Mouse (Mus musculus) neural tube, embryonic 12.5 days (tissue): ENCODE data around the gene Krt88. TPM values are rescaled to one million over a fixed set of nuclear protein-coding genes. Genes with fewer than 3 reads are reported as not detected.

Source experiments
- ATAC-seq: fragments of 200-750 bp; cut with Nextera tagmentation; 2 replicates; pipeline ENCODE4 v1.8.0; 2017; ENCODE audit warnings: low read depth, mild to moderate bottlenecking, moderate TSS enrichment, moderate library complexity; ENCODE audit not compliant: low FRiP score
- H3K27ac ChIP-seq: fragments of 300-500 bp; sonication (generic); 2 replicates; pipeline ENCODE4 v1.5.1; 2016
- H3K27me3 ChIP-seq: fragments of 300-500 bp; sonication (generic); replicated peaks from 2 replicates; pipeline ENCODE4 v1.6.1; 2016; ENCODE audit warnings: mild to moderate bottlenecking
- H3K36me3 ChIP-seq: fragments of 300-500 bp; sonication (generic); 2 replicates; pipeline ENCODE4 v1.6.1; 2016; ENCODE audit warnings: mild to moderate bottlenecking
- H3K4me1 ChIP-seq: fragments of 300-500 bp; sonication (generic); 2 replicates; pipeline ENCODE4 v1.6.1; 2016
- H3K4me2 ChIP-seq: fragments of 300-500 bp; sonication (generic); replicated peaks from 2 replicates; pipeline ENCODE4 v1.6.1; 2016; ENCODE audit warnings: mild to moderate bottlenecking
- H3K4me3 ChIP-seq: fragments of 300-500 bp; sonication (generic); 2 replicates; pipeline ENCODE4 v1.5.1; 2016
- H3K9ac ChIP-seq: fragments of 300-500 bp; sonication (generic); 2 replicates; pipeline ENCODE4 v1.6.1; 2016; ENCODE audit warnings: mild to moderate bottlenecking
- H3K9me3 ChIP-seq: fragments of 300-500 bp; sonication (generic); 2 replicates; pipeline ENCODE4 v1.6.1; 2016; ENCODE audit warnings: mild to moderate bottlenecking
- WGBS: fragments of 180-500 bp; shearing (Covaris S2); methylation state at CpG from one replicate; pipeline ENCODE4 v1.1.7; 2016; 5-methylcytosine and 5-hydroxymethylcytosine counted together
- polyA plus RNA-seq: library from polyadenylated mRNA; unstranded; fragments of >200 nt; fragmentation: Nextera tagmentation; extraction: Ambion mirVana; gene quantifications from 2 replicates; pipeline ENCODE4 v1.2.1, GENCODE M21; 2016

Gene Krt88
- polyA plus RNA-seq, 1 experiment from 2014 or later = not detected

DNA sequence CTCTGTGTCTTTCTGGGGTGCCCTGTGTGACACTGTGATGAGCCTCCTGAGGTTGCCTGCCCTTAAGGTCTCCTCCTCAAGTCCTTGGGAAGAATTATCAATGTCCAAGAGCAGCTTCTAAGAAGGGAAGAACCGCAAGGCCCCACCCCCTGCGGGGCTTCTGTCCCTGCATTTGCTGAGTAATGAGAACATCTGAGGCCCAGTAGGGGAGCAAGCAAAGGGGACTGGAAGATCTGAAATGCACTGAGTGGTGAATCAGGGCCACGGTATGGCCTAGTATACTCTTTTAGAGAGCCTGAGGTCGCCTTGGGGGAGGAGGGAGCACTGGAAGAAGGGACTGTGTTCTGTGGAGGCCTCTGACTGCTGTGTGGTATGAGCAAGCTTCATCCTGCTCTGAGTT is 34.5 kb downstream of the Krt88 start:
- Histone ChIP-seq H3K4me1 (peaks cover 9% of the 10 kb centered on the region), H3K4me2 (no peak overlapping the region), H3K27ac (no peak overlapping the region), H3K9me3 (no peaks in the 10 kb centered on the region), H3K4me3 (no peak overlapping the region), H3K27me3 (peaks cover 6% of the 10 kb centered on the region; the same call in 1 of the 2 replicates), H3K9ac (no peak overlapping the region), H3K36me3 (no peaks in the 10 kb centered on the region)
- WGBS = 41% methylated on average over 4 of the region's 4 CpGs
- no peak for ATAC-seq

DNA sequence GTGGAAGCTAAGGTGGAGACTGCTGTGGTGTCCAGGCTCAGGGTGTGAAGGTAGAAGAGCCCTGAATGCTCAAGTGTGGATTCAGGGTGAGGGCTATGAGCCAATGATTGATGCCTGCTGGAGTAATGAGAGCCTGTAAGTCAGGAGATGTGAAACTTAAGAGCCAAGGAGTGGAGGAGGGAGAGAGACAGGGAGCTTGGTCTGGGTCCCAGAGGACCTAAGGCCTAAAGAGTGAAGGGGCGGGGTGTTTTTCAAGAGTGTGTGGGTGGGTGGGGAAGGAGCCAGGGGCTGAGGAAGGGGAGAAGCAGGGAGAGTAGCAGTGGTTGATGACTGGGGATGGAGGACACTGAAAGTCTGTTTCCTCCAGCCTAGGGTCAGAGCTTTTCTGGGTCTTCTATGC is 36.1 kb downstream of the Krt88 start:
- Histone ChIP-seq H3K36me3 (no peaks in the 10 kb centered on the region), H3K9ac (no peak overlapping the region), H3K4me2 (no peak overlapping the region), H3K27ac (no peak overlapping the region), H3K4me1 (peaks cover 9% of the 10 kb centered on the region), H3K4me3 (no peak overlapping the region), H3K9me3 (no peaks in the 10 kb centered on the region), H3K27me3 (no peaks in the 10 kb centered on the region; the same call in 1 of the 2 replicates)
- ATAC-seq = no peak
- 68% methylated on average over 1 of the region's 1 CpGs for WGBS

DNA sequence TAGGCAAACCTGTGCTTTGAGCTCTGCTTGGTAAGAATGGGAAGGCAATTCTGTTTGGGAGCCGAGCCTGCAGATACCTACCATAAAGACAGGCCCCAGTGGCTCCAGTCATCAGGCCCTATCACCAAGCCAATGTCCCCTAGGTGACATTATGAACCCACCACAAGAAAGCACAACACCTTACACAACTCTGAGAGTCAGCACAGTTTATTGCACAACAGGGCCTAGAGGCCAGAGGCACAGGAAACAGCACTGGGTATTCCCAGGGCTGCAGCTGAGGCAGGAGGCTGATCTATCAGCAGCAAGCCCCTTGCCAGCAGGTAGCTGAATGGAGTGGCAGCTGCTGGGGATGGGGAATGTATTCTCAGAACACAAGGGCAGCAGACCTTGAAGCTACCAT is 37.4 kb downstream of the Krt88 start:
- H3K27ac ChIP-seq = no peak overlapping the region
- no peaks in the 10 kb centered on the region for H3K36me3 ChIP-seq
- no peak overlapping the region for H3K9ac ChIP-seq
- no peak overlapping the region for H3K4me3 ChIP-seq
- H3K27me3 ChIP-seq = no peaks in the 10 kb centered on the region
- H3K4me2 ChIP-seq = no peak overlapping the region
- WGBS = 60% methylated on average over 1 of the region's 1 CpGs
- ATAC-seq = no peak
- H3K4me1 ChIP-seq = no peaks in the 10 kb centered on the region
- H3K9me3 ChIP-seq = no peaks in the 10 kb centered on the region

DNA sequence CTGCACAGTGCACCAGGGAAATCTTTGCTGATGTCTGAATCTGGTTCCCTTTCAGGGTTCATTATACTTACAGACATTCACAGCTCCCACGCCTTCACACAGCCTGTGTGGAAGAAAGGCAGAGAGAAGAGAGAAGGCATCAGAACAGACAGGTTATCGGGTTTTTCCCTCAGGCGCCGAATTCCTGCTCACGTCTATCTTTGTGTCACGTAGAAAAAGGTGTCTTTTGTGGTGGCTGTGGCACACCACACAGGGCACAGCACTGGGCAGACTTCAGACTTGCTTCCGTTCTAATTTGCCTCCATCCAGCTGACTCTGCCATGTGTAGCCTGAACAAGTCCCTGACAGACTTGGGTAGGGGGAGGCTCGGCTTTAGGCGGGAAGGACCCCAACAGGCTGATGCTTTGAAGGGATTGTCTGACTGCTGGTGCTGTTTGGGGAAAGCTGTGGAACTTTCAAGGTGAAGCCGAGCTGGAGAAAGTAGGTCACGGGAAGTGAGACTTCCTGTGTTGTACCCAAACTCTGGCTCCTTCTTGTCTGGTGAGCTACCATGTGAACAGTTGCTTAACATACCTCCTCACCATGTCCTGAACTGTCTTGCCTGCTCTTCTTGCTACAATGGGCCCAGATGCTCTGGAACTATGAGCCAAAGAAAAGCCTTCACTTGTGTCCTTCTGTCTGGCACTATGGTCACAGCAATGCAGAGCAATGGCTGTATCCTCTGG is 38.5 kb downstream of the Krt88 start:
- H3K4me2 ChIP-seq = no peak overlapping the region
- no peak overlapping the region for H3K4me3 ChIP-seq
- H3K27ac ChIP-seq = no peak overlapping the region
- ATAC-seq = no peak
- H3K9me3 ChIP-seq = no peaks in the 10 kb centered on the region
- no peaks in the 10 kb centered on the region for H3K27me3 ChIP-seq
- H3K9ac ChIP-seq = no peak overlapping the region
- no peaks in the 10 kb centered on the region for H3K36me3 ChIP-seq
- no peaks in the 10 kb centered on the region for H3K4me1 ChIP-seq
- WGBS = 87% methylated on average over 11 of the region's 11 CpGs

DNA sequence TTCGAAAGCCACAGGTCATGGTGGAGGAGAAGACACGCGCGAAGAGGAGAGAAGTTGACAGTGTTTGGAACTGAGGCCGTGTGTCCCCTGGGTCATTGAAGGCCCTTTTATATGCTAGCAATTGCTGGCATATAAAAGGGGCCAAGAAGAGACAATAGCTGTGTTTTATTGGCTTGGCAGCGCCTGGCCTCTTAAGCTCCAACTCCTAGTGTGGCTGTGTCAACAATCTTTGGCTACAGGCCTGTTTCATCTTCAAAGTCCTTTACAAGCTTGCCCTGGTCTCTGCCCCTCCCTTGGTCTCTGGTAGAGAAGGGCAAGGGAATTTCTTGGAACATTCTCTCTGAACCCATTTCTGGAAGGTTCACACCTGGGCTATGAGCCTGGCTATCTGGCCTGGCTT is 43.9 kb downstream of the Krt88 start, which contains the start of gene Krt83:
Krt83 (minus strand) TSS at position 82 of the 400 bp plus-strand sequence.
- H3K27me3 ChIP-seq = no peaks in the 10 kb centered on the region
- ATAC-seq = no peak
- WGBS = 32% methylated on average over 6 of the region's 6 CpGs
- H3K4me2 ChIP-seq = no peak within 1 kb of the TSS
- H3K27ac ChIP-seq = no peak within 1 kb of the TSS
- H3K4me1 ChIP-seq = no peaks in the 10 kb centered on the region
- no peak within 1 kb of the TSS for H3K4me3 ChIP-seq
- no peaks in the 10 kb centered on the region for H3K9me3 ChIP-seq
- no peak within 1 kb of the TSS for H3K9ac ChIP-seq
- no peaks in the 10 kb centered on the region for H3K36me3 ChIP-seq

DNA sequence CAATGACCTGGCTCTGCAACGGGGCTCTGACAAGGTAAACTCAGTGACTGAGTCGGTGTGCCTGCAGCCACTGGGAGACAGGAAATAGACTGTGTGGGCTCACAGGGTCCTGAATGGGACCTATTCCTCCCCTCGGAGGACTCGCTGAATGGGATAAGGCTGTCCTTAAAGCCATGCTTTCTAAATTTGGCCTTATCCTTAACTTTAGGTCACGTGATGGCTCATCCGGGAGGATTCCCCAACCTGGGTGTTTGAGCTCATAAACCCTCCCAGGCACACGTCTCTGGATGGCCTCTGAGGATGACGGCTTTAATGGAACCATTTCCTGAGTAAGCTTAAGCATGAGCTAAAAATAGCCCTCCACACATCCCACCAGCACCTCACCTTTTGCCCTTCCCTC is 45.2 kb downstream of the Krt88 start:
- no peaks in the 10 kb centered on the region for H3K36me3 ChIP-seq
- H3K9ac ChIP-seq = no peak overlapping the region
- H3K4me3 ChIP-seq = no peak overlapping the region
- 56% methylated on average over 8 of the region's 8 CpGs for WGBS
- H3K4me1 ChIP-seq = no peaks in the 10 kb centered on the region
- no peak for ATAC-seq
- no peaks in the 10 kb centered on the region for H3K9me3 ChIP-seq
- H3K27me3 ChIP-seq = no peaks in the 10 kb centered on the region
- no peak overlapping the region for H3K4me2 ChIP-seq
- H3K27ac ChIP-seq = no peak overlapping the region

DNA sequence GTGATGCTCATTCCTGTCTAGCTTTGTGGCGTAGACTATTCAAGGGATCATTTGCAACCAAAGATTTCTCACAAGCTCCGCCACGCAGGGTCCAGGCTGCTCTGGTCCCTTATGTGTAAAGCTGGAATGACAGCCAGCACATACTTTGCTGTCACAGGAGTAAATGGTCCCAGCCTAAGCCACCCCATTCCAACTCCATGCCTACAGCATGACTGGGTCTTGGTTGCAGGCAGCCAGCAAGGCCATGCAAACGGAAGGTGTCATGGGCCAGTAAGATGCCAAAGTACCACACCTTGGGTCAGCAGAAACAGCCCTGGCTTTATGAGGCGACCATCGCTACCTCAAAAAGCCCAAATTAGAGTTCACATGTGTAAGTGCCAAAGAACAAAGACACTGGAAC is 46.2 kb downstream of the Krt88 start:
- 90% methylated on average over 6 of the region's 6 CpGs for WGBS

DNA sequence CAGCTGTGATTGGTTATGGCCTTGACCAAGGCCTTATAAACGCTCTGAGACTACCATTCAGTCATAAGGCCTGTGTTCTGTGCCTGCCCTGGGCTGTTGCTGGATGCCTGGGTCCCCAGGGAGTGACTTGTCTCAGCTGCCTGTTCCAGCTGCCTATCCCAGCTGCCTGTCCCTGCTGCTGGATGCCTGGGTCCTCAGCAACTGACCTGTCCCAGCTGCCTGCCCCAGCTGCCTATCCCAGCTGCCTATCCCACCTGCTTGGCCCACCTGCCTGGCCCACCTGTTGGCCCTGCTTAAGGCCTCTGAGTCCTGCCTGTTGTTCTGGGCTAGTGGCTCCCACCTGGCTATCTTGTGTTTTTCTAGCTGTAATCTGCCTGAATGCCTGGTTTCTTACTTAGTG is 46.7 kb downstream of the Krt88 start:
- H3K9me3 ChIP-seq = no peaks in the 10 kb centered on the region
- no peaks in the 10 kb centered on the region for H3K27me3 ChIP-seq
- WGBS = 29% methylated on average over 1 of the region's 1 CpGs
- H3K9ac ChIP-seq = no peak overlapping the region
- H3K27ac ChIP-seq = no peak overlapping the region
- no peak overlapping the region for H3K4me2 ChIP-seq
- no peak for ATAC-seq
- no peaks in the 10 kb centered on the region for H3K4me1 ChIP-seq
- H3K36me3 ChIP-seq = no peaks in the 10 kb centered on the region
- no peak overlapping the region for H3K4me3 ChIP-seq

More for the DNA sequence above, 46.2 kb downstream of the Krt88 start:
- Histone ChIP-seq H3K9me3 (no peaks in the 10 kb centered on the region), H3K4me2 (no peak overlapping the region), H3K27ac (no peak overlapping the region), H3K27me3 (no peaks in the 10 kb centered on the region), H3K9ac (no peak overlapping the region), H3K36me3 (no peaks in the 10 kb centered on the region), H3K4me3 (no peak overlapping the region), H3K4me1 (no peaks in the 10 kb centered on the region)
- ATAC-seq = no peak

DNA sequence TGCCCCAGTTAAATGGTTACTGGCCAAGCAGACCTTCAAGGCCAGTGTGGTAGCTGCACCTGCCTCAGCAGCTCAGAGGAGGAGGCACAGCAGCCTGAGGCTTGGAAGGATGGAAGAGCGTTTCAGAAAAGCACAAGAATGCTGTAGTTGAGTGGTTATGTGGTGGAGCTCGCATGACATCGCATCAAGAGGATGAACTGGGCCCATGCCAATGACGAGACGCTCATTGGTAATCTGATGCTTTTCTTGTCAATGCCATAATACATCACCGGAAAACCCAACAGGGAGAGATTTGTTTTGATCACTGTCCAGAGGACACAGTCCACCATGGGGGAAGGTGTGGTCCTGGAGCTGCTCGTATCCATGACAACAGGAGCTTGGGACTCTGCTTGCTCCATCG is 47.7 kb downstream of the Krt88 start:
- no peaks in the 10 kb centered on the region for H3K36me3 ChIP-seq
- no peak overlapping the region for H3K27ac ChIP-seq
- H3K4me2 ChIP-seq = no peak overlapping the region
- H3K4me3 ChIP-seq = no peak overlapping the region
- H3K4me1 ChIP-seq = no peaks in the 10 kb centered on the region
- H3K9me3 ChIP-seq = no peaks in the 10 kb centered on the region
- no peak overlapping the region for H3K9ac ChIP-seq
- no peak for ATAC-seq
- 85% methylated on average over 8 of the region's 8 CpGs for WGBS
- no peaks in the 10 kb centered on the region for H3K27me3 ChIP-seq

DNA sequence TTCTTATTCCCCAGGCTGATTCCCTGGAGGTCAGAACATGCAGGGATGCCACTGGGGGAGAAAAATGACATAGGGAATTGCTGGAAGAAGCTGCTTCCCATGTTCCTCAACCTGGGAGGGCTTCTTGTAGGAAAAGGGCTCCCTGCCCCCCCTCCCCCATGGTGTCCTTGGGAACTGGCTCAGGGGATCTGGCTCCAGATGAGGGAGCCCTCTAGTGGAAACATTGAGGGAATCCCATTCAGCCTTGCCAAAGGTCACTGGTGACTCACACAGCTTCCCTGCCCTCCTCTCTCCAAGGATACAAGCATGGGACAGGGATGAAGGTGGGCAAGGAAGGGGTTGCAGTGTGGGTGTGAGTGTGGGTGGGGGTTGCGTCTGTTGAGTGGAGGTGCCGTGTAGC is 49.6 kb downstream of the Krt88 start:
- Histone ChIP-seq H3K9me3 (no peaks in the 10 kb centered on the region), H3K9ac (no peak overlapping the region), H3K4me1 (no peaks in the 10 kb centered on the region), H3K4me2 (no peak overlapping the region), H3K27me3 (no peaks in the 10 kb centered on the region), H3K27ac (no peak overlapping the region), H3K4me3 (no peak overlapping the region), H3K36me3 (no peaks in the 10 kb centered on the region)
- ATAC-seq = no peak
- 77% methylated on average over 2 of the region's 2 CpGs for WGBS

Other genes starting within 250 kb of the Krt88 start
- 9.2 and 13.8 TPM in 2 replicates for gene Grasp, start 223.6 kb upstream of the Krt88 start, polyA plus RNA-seq
- 6.8 and 7.5 TPM in 2 replicates for gene Nr4a1, start 193.5 kb upstream of the Krt88 start, polyA plus RNA-seq
- 74.0 and 80.4 TPM in 2 replicates for gene Atg101, start 163.5 kb upstream of the Krt88 start, polyA plus RNA-seq
- gene 6030408B16Rik, start 154.5 kb upstream of the Krt88 start, polyA plus RNA-seq = 0.13 and 0.23 TPM in 2 replicates
- 0.08 TPM in 1 of 2 replicates, not detected in the other for gene Krt80, start 77.6 kb upstream of the Krt88 start, polyA plus RNA-seq
- gene Krt7, start 36.7 kb upstream of the Krt88 start, polyA plus RNA-seq = 4.8 and 6.4 TPM in 2 replicates
- gene Krt87, start 8.9 kb upstream of the Krt88 start, polyA plus RNA-seq = 0.19 and 0.32 TPM in 2 replicates
- not detected in 2 replicates for gene Krt81, start 16.0 kb downstream of the Krt88 start, polyA plus RNA-seq
- not detected in 2 replicates for gene Krt86, start 25.7 kb downstream of the Krt88 start, polyA plus RNA-seq
- not detected in 2 replicates for gene Krt83, start 43.8 kb downstream of the Krt88 start, polyA plus RNA-seq
- gene Gm49425, start 69.5 kb downstream of the Krt88 start, polyA plus RNA-seq = not detected in 2 replicates
- gene Krt84, start 85.1 kb downstream of the Krt88 start, polyA plus RNA-seq = not detected in 2 replicates
- not detected in 2 replicates for gene Krt82, start 102.9 kb downstream of the Krt88 start, polyA plus RNA-seq
- gene Krt90, start 115.2 kb downstream of the Krt88 start, polyA plus RNA-seq = 0.28 and 0.58 TPM in 2 replicates
- gene Krt75, start 126.2 kb downstream of the Krt88 start, polyA plus RNA-seq = not detected in 2 replicates
- gene Gm5414, start 180.4 kb downstream of the Krt88 start, polyA plus RNA-seq = not detected in 2 replicates
- gene Gm5478, start 199.6 kb downstream of the Krt88 start, polyA plus RNA-seq = not detected in 2 replicates
- gene Krt6b, start 232.5 kb downstream of the Krt88 start, polyA plus RNA-seq = not detected in 2 replicates
- 0.08 TPM in 1 of 2 replicates, not detected in the other for gene Krt6a, start 246.6 kb downstream of the Krt88 start, polyA plus RNA-seq